Mouse (Mus musculus) ES-E14 (cell line): ENCODE data around the gene Fxr2.

Source experiments
- HCFC1 ChIP-seq: IDR thresholded peaks from 2 replicates; pipeline ENCODE4 v1.6.1; 2012; ENCODE audit warnings: low read length, inconsistent platforms, borderline replicate concordance; ENCODE audit not compliant: insufficient read depth
- MAFK ChIP-seq: IDR thresholded peaks from 2 replicates; pipeline ENCODE4 v1.6.1; 2014; ENCODE audit warnings: mild to moderate bottlenecking, low read depth, low read length, inconsistent platforms; ENCODE audit not compliant: insufficient read depth
- ZNF384 ChIP-seq: IDR thresholded peaks from 2 replicates; pipeline ENCODE4 v1.6.1; 2012; ENCODE audit warnings: low read depth, low read length, inconsistent platforms

DNA sequence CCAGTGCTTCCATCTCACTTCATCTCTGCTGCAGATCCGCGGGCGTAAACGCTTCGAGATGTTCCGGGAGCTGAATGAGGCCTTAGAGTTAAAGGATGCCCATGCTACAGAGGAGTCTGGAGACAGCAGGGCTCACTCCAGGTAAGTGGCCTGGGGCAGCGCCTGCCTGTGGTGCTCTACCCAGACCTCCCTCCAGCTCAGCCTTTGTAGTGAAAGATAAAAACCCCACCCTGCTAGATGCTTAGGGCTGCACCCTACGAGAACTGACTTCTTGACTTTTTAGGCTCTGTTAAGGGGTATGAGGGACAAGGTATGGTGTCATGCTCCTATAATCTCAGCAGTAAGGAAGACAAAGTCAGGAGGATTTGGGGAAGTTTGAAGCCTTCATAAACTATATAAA lies 42.2 kb upstream of the Fxr2 start:
- TF ChIP-seq HCFC1, result no peak
- TF ChIP-seq MAFK, result no peak
- no peak for TF ChIP-seq ZNF384
